Mouse (Mus musculus) ES-Bruce4 (cell line): ENCODE results near the gene Mob4.

Experiments
- CTCF ChIP-seq: IDR thresholded peaks from one replicate; pipeline ENCODE4 v1.8.1; 2011; ENCODE audit warnings: low read depth, low read length
- POLR2A ChIP-seq: IDR thresholded peaks from one replicate; pipeline ENCODE4 v1.8.1; 2011; ENCODE audit warnings: low read length; ENCODE audit not compliant: insufficient read depth

GRCm38 (mm10) chr1:55192015-55192414 is 61.0 kb downstream of the Mob4 start:
- TF ChIP-seq CTCF, result no peak
- TF ChIP-seq POLR2A, result no peak
